Mouse (Mus musculus) spleen, embryonic (tissue): ENCODE measurements around the gene Usp21.
"Not testable (repeated sequence)": the region's sequence is repeated elsewhere in the genome, so short reads cannot be mapped to it uniquely, and the experiment has no call there.

ENCODE experiments used
- CTCF ChIA-PET: fragments of 350-600 bp; sonication (Branson Sonifier 250); formaldehyde crosslinking; loops from one replicate; lab custom pipeline; 2022; lab: Charles Lee

The Usp21 gene

DNA sequence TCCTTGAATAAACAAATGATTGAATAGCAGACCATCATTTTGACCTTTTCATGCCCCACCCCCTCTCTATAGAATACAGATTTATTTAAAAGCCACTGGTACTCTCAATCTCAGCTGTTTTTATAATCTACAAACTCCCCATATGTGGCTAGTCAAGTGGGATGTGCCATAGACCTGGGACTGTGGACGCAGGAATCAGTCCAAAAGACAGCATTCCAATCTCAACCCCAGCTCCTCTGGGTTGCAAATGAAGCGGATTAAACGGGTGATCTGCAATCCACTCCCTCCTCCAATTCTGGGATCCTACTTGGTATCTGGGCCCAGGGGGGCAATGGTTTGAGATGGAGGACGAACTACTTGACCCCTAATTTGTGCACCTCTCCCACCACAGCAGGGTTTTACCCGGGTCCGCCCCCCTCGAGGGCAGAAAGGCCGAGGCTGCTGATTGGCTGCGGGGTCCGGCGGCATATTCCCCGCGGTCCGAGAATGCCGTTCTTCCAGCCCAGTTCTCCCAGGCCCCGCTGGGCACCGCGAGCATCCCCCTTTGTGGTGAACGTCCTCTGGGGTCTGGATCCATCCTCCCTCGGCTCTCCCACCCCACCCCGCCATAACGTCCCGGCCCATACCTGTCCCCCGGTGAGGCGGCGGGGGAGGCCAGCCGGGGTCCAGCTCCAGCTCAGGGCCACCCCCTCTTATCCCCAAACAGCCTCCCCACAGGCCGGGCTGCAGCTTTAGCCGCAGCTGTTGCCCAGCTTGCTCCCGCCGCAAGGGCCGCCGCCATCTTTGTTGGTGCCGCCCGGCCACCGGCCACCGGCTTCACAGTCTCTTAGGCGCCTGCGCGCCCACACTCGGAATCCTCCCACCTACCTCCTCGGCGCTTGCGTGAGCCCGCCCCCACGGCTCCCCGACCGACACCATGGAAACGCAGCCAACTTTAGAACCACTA is at the start of gene Usp21:
Usp21 (minus strand) TSS at position 856 of the 946 bp plus-strand sequence.
- CTCF ChIA-PET = interaction anchor here (0.7 kb wide), 1 partner anchor 26 kb away, joined by 3 read pairs; no protein-coding TSS in a partner anchor

DNA sequence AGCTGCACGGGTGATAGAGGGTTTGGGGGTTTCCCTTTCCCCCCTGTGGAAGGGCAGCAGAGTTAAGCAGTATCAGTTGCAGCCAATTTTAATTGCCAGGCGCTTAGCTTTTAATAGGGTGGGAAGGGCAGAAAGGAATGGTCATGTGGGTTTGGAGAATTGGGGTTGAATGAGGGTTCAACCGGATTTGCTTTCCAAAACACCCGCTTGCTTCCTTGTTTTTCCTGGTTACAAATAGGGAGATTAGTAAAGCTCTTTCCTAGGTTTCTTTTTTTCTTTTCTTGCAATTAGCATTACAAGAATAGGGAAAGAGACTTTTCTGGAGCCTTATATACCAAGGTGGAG is 42.4 kb upstream of the Usp21 start:
- CTCF ChIA-PET = interaction anchor here (0.6 to 1.5 kb wide), 3 partner anchors 15 to 175 kb away, joined by 3 to 5 read pairs (median 4); partner anchors contain the start of genes Nit1 and Pfdn2

- CTCF ChIA-PET = interaction anchor here (1.5 kb wide), 1 partner anchor 15 kb away, joined by 4 read pairs; the partner anchor contains the start of genes Nit1 and Pfdn2
Observed at GRCm38 (mm10) chr1:171329433-171330215, 41.8 kb upstream of the Usp21 start.

DNA sequence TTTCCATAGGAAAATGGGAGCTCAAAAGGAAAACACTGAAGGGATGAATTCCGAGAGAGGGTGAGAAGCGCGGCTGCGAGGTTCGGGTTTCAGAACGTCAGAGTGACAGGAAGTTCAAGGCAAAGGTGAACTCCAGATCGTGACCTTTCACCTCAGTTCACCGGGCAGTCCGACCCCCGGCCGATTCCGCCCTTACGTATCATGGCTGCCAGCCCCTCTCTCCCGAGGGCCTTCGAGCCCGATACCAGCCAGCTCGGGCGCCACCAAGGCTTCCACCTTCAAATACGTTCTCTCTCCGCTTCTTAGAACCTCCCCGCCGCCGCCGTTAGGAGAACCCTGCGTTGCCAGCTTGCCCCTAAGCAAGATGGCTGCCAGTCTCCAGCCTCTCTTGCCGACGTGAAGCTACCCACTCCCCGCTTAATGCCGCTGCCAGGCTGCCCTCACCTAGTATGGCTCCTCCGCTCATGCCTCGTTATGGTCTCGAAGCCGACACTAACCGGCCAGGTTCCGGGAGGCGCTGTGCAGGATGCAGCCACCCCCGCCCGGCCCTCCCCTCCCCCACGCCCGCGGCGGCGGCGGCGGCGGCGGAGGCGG is 41.1 kb upstream of the Usp21 start, which contains the start of gene Dedd:
Dedd (plus strand) TSS at position 307 of the 594 bp plus-strand sequence.
- CTCF ChIA-PET = interaction anchor here (0.6 kb wide), 1 partner anchor 34 kb away, joined by 3 read pairs; no protein-coding TSS in a partner anchor

- CTCF ChIA-PET = interaction anchor here (0.6 kb wide), 1 partner anchor 33 kb away, joined by 3 read pairs; no protein-coding TSS in a partner anchor
Observed at GRCm38 (mm10) chr1:171328244-171328643, 40.5 kb upstream of the Usp21 start.

GRCm38 (mm10) chr1:171326588-171326987 is 38.8 kb upstream of the Usp21 start:
- CTCF ChIA-PET = interaction anchor here (0.7 kb wide), 1 partner anchor 124 kb away, joined by 6 read pairs; no protein-coding TSS in a partner anchor

- CTCF ChIA-PET = no interaction called here
Observed at GRCm38 (mm10) chr1:171325571-171325970, 37.8 kb upstream of the Usp21 start.

DNA sequence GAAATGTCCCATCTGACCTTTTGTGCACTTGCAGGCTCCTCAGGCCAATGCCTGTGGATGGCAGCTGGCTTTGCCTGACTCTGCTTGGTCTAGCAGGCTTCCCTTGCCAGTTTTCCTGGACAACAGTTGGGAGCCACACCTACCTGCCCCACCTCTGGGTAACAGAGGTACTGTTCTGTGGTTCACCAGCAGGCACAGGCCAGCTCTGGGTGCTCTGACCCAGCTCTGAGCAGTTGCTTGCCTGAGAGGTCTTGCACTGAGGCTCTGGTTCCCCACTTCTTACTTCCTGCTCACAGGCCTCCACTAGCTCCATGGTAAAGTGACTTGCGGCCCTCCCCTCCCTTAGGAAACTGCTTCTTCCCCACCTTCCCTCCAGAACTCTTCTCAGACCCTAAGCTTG is 34.2 kb upstream of the Usp21 start:
- CTCF ChIA-PET = no interaction called here

- CTCF ChIA-PET = interaction anchor here (0.6 kb wide), 1 partner anchor 19 kb away, joined by 4 read pairs; no protein-coding TSS in a partner anchor
Observed at GRCm38 (mm10) chr1:171321415-171321814, 33.6 kb upstream of the Usp21 start.

DNA sequence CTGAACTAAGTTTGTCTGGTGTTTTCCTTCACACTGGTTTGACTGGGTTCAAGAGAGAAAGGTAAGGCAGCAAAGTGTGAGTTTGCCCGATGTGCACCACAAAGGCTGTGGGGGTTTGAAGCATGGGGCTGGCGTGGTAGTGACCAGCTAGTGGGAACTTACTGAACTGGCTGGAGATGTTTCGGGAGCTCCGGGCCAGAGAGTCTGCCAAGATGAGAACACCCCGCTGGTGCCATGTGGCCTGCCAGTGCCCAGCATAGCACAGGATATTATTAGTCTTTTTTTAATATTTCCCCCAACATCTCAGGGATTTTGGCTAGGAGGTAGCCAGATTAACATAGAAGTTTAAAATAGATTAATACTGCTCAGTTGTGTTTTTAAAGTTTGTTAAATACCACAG is 32.4 kb upstream of the Usp21 start:
- CTCF ChIA-PET = interaction anchor here (1.1 kb wide), 1 partner anchor 25 kb away, joined by 3 read pairs; the partner anchor contains the start of genes Nit1 and Pfdn2

DNA sequence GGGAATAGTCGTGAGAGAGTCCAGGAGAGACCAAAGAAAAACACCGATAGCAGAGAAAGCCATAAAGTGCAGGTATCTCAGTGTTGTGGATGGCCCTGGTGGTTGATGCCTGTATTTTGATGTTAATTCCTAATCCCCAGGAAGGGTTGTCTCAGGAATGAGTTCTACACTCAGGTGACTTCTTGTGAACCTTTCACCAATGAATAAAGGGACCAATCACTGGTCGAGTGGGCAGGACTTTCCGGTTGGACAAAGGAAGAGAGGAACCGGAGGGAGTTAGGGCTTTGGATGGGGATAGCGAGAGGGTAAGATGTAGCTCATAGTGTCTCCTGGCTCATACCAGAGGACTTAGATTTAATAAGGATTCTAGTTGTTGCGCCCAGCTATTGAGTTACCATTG is 32.0 kb upstream of the Usp21 start:
- CTCF ChIA-PET = interaction anchor here (1.1 kb wide), 1 partner anchor 26 kb away, joined by 3 read pairs; the partner anchor contains the start of genes Nit1 and Pfdn2

- CTCF ChIA-PET = no interaction called here
Observed at GRCm38 (mm10) chr1:171309321-171309720, 21.5 kb upstream of the Usp21 start.

GRCm38 (mm10) chr1:171306157-171306556 is 18.4 kb upstream of the Usp21 start:
- CTCF ChIA-PET = not testable (repeated sequence)

DNA sequence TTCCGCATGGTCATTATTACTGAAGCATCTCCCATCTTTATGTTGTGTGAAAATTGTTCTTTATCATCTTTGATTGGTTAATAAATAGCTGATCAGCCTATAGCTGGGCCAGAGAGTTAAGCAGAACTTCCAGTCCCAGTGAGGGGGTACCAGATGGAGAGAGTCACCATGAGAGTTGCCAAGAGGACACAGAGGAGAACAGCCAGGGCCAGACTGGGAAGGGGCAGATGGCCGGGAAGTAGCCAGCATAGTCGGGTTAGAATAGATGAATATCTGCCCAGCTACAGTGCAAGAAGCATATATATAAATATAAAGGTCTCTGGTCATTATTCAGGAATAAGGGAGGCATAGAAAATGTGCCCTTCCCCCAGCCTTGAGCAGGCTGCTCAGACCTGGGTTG is 10.4 kb upstream of the Usp21 start:
- CTCF ChIA-PET = no interaction called here

DNA sequence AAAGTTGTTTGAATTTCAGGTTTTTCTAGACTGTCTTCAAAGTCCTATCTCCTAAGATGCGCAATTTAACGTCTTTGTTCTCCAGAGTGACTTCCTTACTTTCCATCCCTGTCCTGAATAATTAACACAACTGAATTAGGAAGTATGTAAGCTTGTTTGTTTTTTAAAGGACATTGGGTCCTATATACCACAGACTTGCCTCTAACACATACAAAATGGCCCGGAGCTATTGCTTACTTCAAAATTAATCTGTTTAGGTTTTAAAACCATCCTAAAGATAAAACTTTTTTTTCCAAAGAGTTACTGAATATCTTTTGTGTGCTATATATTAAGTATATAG is 7.2 kb upstream of the Usp21 start:
- CTCF ChIA-PET = interaction anchor here (0.6 kb wide), 1 partner anchor 33 kb away, joined by 3 read pairs; no protein-coding TSS in a partner anchor

DNA sequence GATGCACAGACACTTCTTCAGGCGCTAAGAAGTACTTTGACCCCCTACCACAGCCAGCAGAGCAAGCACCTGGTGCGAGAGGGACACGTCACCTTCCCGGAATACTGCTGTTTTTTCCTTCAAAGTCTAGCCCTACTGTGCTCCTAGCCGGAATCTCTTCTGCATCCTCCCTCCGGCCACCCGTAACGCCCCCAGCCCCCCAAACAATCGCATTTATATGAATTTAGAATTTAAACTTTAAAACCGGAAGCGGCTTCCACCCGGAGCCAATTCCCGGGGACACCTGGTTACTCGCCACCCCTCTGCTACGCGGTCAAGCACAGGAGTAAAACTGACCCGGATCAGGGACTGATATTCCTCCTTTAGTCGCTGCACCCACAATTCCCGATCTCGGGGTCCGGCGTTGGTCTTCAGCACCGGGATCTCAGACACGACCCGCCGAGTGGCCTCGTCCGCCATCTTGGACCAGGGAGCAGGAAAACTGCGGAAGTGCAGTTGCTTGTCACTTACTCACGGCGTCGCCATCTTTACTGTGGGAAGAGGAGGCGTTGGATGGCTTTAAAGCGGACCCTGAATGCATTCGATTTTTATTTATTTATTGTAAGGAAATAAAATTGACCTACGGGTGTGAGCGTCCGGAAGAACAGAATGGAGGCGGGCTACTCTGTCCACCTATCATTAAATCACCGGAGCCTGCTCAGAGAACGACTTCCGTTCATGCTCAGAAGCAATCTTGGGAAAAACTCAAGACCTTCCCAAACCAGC is 6.7 kb upstream of the Usp21 start, which contains the start of gene Ufc1:
Ufc1 (minus strand) TSS at position 727 of the 765 bp plus-strand sequence.
- CTCF ChIA-PET = no interaction called here

DNA sequence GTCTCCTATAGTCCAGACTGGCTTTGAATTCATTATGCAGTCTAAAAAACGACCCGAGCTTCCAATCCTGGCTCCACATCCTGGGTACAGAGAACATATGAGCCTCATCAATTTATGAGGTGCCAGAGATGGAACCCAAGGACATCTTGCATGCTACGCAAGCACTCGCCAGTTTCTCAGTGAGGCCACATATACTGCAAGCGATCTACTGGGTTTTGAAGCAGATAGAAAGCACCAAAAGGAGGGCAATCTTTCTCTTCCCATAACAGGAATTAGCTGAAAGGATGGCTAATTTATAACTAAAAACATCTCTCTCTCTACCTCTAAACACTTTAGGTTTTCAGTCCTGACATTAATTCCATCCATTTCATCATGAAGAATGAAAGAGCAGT is 6.1 kb upstream of the Usp21 start:
- CTCF ChIA-PET = no interaction called here

- CTCF ChIA-PET = interaction anchor here (0.8 kb wide), 1 partner anchor 16 kb away, joined by 3 read pairs; no protein-coding TSS in a partner anchor
Observed at GRCm38 (mm10) chr1:171293351-171293750, 5.6 kb upstream of the Usp21 start.

- CTCF ChIA-PET = interaction anchor here (0.7 to 0.8 kb wide), 2 partner anchors 8 to 27 kb away, joined by 3 to 5 read pairs; no protein-coding TSS in a partner anchor
Observed at GRCm38 (mm10) chr1:171288328-171288727, 537 bp upstream of the Usp21 start.

- CTCF ChIA-PET = no interaction called here
Observed at GRCm38 (mm10) chr1:171286517-171286916, 1.3 kb downstream of the Usp21 start.
